Mouse (Mus musculus) C2C12 (cell line): ENCODE data around the gene Lsamp.

Experiments
- CEBPB ChIP-seq: IDR thresholded peaks from one replicate; pipeline ENCODE4 v1.6.1; 2011; ENCODE audit warnings: low read depth, mild to moderate bottlenecking, control low read depth, moderate library complexity
- CTCF ChIP-seq: IDR thresholded peaks from one replicate; pipeline ENCODE4 v1.5.1; 2011; ENCODE audit not compliant: control insufficient read depth, insufficient read depth, insufficient read length
- FOSL1 ChIP-seq: IDR thresholded peaks from one replicate; pipeline ENCODE4 v1.8.0; 2011; ENCODE audit warnings: mild to moderate bottlenecking, low read length; ENCODE audit not compliant: poor library complexity, insufficient read depth, severe bottlenecking
- MAX ChIP-seq: IDR thresholded peaks from one replicate; pipeline ENCODE4 v1.6.1; 2011; ENCODE audit warnings: mild to moderate bottlenecking, control low read depth
- MYOD1 ChIP-seq: IDR thresholded peaks from one replicate; pipeline ENCODE4 v1.6.1; 2011; ENCODE audit warnings: low read depth; ENCODE audit not compliant: control insufficient read depth, insufficient read length
- MYOG ChIP-seq: IDR thresholded peaks from one replicate; pipeline ENCODE4 v1.6.1; 2011; ENCODE audit not compliant: control insufficient read depth, insufficient read length; ENCODE audit errors: extremely low read depth
- USF1 ChIP-seq: IDR thresholded peaks from one replicate; pipeline ENCODE4 v1.6.1; 2011; ENCODE audit warnings: low read depth, mild to moderate bottlenecking, control low read depth, moderate library complexity

DNA sequence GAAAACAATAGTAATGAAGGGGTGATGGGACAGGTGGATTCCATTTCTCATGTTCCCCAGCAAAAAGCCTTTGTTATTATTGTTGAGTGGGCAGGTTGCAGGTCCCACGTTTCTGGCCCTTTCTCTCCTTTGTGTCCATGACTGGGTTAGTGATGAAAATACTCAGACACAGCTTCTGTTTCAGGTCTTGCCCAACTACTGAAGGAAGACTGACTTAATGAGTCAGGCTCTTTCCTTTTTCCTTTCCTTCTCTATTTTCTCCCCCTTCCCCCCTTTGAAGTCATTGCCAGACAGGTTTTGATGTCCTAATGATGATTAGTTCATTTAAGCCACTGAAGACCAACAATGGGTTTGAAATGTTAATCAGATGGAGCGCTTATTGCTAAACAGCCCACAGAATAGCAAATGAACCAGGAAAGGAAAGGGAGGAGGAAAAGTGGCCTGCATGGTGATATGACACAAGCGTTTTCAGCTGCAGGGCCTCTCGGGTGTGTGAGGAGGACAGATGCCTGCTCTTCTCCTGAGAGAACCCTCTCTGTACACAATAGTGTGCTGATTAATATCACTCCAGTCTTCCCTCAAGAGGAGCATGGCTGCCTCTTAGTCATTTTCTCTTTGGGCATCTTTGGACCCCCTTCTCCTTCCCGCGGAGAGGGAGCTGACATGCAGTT is 393.1 kb downstream of the Lsamp start:
- no peak for TF ChIP-seq CTCF
- TF ChIP-seq USF1 = no peak
- TF ChIP-seq MYOD1 = no peak
- no peak for TF ChIP-seq CEBPB
- no peak for TF ChIP-seq MAX
- TF ChIP-seq FOSL1 = no peak
- TF ChIP-seq MYOG = no peak
